Mouse (Mus musculus): Measurements from ENCODE around the gene Nkg7.

Nkg7 gene

DNA sequence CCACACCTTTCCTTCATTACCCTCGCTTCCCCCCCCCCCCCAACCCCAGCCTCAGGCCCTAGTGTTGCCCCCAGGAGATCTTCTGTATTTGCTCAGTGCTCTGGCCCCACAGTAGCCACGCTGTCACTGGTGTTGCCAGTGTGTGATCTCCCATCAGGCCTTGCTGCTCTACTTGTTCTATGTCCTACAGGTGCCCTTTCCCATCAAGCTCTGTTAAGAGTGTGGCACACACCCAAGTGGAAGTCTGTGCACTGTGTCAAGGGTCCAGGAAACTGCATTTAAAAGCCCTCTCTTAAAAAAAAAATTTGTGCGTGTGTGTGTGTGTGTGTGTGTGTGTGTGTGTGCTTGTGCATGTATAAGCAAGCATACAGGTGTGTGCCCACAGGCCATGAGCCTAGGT, 11.4 kb downstream of the Nkg7 start:
- no peak for DNase-seq

DNA sequence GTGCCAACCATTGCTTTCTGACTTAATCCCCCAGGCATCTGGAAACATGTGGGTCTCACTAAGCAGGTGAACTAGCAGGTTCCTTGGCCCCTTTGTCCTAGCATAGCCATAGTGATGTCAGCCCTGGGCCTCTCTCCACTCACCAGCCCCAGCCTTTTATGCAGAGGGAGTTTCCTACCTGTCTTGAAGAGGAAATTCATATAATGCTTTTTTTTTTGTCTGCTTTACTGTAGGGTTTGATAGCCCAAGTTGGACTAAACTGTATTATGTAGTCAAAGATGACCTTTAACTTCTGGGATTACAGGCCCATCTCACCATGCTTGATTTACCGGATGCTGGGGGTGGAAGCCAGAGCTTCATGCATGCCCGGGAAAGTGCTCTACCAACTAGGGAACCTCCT, 12.9 kb downstream of the Nkg7 start:
- no peak for DNase-seq

DNA sequence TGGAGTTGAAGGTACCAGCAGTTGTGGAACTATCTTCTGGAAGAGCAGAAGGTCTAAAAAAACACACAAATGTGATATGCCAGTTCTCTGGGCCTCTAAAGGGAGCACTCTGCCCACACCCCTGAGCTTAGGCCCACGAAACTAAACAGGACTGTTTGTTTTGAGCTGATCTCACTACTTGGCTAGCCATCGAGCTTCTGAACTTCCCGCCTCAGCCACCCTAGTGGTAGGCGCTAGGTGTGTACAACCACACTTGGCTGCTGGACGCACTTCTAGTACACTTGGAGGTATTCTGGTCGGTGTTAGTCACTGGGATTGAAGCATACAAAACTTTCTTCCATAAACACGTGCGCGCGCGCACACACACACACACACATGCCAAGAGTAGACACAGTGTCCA, 14.9 kb downstream of the Nkg7 start:
- no peak for DNase-seq

GRCm38 (mm10) chr7:43452609-43453008, 15.7 kb downstream of the Nkg7 start:
- DNase-seq: no peak

- DNase-seq: no peak
Observed at GRCm38 (mm10) chr7:43453599-43454355, 16.9 kb downstream of the Nkg7 start.

GRCm38 (mm10) chr7:43454371-43454770, 17.5 kb downstream of the Nkg7 start:
- DNase-seq: no peak

GRCm38 (mm10) chr7:43462851-43463250, 26.0 kb downstream of the Nkg7 start, which contains the start of gene Vsig10l:
Gene Vsig10l, plus strand, starts transcription at chr7:43463151.
- no peak for DNase-seq

DNA sequence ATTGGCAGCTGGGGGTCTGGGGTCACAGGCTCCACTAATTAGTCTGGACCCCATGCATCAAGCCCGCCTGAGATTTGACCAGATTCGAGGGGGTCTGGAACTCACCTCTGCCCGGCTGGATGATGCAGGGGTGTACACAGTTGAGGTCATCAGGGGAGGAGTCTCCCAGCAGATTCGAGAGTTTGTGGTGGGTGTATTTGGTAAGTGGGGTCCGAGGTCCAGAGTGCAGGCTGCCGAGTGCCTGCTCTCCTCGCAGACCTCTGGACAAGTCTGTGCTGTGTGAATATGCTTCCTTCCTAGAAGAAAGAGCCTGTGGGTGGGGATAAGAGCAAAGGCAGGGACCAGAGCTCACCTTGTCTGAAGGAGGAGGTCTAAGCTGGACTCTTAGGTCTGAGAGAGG, 27.1 kb downstream of the Nkg7 start:
- no peak for DNase-seq

GRCm38 (mm10) chr7:43464864-43465343, 28.0 kb downstream of the Nkg7 start:
- DNase-seq: no peak

DNA sequence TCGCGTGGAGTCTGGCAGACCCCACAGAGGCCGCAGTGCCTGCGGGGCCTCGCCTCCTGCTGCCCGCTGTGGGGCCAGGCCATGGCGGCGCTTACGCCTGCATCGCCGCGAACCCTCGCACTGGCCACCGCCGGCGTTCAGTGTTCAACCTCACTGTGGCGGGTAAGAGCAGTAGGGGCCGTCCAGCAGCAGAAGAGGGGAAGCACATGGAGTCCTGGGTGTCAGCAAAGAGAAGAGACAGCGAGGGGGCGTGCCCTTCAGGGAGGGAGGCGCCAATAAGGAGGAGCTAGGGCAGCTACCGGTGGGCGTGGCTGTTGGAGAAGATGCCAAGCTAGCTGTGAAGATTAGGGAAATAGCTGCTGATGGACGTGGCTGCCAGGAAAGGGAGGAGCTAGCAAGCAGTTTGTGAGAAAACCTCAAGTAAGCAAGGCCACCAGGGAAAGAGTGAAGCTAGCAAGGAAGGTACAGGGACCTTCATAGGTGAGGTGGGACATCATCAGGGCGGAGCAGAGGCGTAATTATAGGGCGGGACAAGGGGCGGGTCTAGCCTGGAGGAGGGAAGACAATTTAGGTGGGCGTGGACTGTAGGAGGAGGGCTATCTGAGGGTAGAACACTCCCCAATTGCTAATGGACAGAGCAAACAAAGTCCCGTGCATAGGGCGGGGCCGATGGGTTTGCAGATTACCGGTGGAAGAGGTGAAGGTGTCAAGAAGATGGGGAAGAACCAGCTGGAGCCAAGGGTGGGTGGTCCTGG, 28.6 kb downstream of the Nkg7 start:
- peak; percentile 78 for DNase-seq

GRCm38 (mm10) chr7:43466099-43466694, 29.3 kb downstream of the Nkg7 start:
- DNase-seq: peak; percentile 78

GRCm38 (mm10) chr7:43470373-43470772, 33.5 kb downstream of the Nkg7 start:
- DNase-seq: no peak

GRCm38 (mm10) chr7:43475706-43476105, 38.8 kb downstream of the Nkg7 start:
- DNase-seq: no peak

- no peak for DNase-seq
Observed at GRCm38 (mm10) chr7:43476376-43476775, 39.5 kb downstream of the Nkg7 start.

DNA sequence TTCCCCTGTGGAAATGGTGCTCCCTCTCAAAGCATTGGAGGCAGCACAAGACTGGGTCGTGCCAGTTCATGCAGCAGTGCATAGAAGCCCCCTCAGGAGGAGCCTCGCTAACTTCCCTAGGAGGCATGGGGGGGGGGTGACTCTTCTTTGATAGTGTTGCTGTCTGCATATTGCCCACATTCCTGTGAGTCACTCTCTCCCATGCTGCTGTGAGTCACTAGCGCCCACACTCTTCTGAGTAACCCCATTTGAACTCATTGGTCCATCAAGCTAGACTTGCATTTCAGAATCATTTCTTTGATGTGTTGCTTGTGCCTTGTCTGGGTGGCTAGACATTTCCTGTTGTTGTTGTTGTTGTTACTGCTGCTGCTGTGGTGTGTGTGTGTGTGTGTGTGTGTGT, 44.3 kb downstream of the Nkg7 start:
- DNase-seq: no peak

- peak; percentile 43 for DNase-seq
Observed at GRCm38 (mm10) chr7:43482090-43482716, 45.3 kb downstream of the Nkg7 start.

- peak; percentile 1 for DNase-seq
Observed at GRCm38 (mm10) chr7:43483236-43483635, 46.4 kb downstream of the Nkg7 start.

Data from cerebellum, adult 9-10 months (tissue).